Mouse (Mus musculus): ENCODE data around the gene Fhod1. TPM values are rescaled to one million over a fixed set of nuclear protein-coding genes. Genes with fewer than 3 reads are reported as not detected.
A peak's percentile ranks its signal among the peaks of the same experiment; 100 is the strongest.

Fhod1 gene
- total RNA-seq, 2 experiments from 2014 or later = 4.5 to 5.2 TPM

GRCm38 (mm10) chr8:105318662-105319190 is 29.0 kb downstream of the Fhod1 start:
- DNase-seq = no peak

DNA sequence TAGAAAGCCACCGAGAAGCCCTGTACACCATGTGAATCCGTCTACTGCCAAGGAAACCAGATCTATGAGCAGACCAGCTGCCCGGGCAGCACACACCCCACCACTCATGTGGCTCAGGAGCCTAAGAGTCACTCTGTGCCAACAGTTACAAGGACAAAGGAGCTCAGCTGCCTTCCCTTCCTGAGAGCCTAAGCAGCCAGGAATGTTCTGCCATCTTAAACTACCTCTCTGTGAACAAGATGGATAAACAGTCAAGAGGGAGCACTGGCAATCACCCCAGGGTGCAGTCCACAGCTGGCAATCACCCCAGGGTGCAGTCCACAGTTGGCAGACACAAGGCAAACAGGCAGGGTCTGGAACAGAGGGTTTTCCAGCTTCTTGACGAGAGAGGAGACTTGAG is 29.8 kb downstream of the Fhod1 start:
- peak in 1 of 2 experiments; percentile 36 for DNase-seq

DNA sequence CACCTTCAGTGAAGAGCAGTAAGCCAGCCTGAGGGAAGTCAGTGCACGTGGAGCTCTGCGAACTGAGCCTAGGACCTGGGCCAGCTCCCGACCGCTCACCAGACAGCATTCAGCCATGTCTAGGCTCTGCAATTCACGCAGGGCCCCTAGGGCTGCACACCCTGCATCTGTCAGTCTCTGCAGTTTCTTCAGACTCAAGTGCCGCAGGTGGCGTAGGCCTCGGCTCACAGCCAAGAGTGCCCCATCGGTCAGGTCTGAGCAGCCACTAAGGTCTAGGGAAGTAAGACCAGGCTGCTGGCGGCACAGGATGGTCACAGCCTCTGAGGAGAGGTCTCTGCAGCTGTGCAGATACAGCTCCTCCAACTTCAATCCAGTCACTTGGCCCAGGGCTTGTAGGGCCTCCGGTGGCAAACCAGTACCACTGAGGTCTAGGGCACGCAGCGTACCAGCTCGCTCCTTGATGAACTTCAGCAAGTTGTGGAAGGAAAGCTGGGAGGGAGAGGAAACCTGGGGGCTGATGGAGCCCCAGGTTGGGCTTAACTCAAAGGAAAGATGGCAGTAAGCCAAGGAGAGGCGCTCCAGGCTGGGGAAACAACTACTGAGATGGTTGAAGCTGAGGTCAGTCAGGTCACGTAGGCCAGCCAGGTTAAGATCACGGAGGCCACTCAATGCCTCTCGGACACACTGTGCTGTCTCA is 32.5 kb downstream of the Fhod1 start:
- no peak for DNase-seq

- no peak for DNase-seq
Observed at GRCm38 (mm10) chr8:105313622-105314402, 33.9 kb downstream of the Fhod1 start.

GRCm38 (mm10) chr8:105312891-105313481 is 34.8 kb downstream of the Fhod1 start:
- DNase-seq = peak in 1 of 2 experiments; percentile 69

GRCm38 (mm10) chr8:105311718-105312117 is 36.0 kb downstream of the Fhod1 start:
- DNase-seq = no peak

DNA sequence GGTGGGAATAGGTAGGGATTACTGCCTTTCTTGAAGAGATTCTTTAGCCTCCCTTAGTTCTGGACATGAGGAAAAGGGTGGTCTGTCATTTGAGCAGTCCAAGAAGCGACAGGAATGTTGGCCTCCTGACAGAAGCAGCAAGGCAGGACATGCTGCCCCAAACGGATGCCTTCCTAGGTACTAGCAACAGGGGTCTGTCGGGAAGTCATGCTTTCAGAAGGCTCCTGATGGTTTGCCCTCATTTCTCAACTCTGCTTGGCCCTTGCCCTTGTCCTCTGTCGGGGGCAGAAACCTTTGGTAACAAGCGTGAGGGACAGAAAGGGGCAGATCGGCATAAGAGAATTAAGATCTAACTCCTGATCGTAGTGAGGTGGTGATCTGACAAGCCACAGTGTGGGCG is 37.6 kb downstream of the Fhod1 start:
- no peak for DNase-seq

- DNase-seq = no peak
Observed at GRCm38 (mm10) chr8:105309142-105309847, 38.5 kb downstream of the Fhod1 start.

DNA sequence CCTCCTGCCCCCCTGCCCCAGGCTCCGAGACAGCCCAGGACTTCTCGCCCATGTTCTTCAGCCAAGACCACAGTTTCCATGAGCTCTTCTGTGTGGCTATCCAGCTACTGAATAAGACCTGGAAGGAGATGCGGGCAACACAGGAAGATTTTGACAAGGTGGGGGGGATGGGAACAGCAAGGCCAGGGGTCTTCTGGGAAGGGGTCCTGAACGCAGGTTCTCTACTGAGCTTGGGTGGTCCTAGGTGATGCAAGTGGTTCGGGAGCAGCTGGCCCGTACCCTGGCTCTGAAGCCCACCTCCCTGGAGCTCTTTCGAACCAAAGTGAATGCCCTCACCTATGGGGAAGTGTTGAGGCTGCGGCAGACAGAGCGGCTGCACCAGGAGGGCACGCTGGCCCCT is 39.3 kb downstream of the Fhod1 start:
- DNase-seq = no peak

- DNase-seq = no peak
Observed at GRCm38 (mm10) chr8:105307670-105308069, 40.1 kb downstream of the Fhod1 start.

DNA sequence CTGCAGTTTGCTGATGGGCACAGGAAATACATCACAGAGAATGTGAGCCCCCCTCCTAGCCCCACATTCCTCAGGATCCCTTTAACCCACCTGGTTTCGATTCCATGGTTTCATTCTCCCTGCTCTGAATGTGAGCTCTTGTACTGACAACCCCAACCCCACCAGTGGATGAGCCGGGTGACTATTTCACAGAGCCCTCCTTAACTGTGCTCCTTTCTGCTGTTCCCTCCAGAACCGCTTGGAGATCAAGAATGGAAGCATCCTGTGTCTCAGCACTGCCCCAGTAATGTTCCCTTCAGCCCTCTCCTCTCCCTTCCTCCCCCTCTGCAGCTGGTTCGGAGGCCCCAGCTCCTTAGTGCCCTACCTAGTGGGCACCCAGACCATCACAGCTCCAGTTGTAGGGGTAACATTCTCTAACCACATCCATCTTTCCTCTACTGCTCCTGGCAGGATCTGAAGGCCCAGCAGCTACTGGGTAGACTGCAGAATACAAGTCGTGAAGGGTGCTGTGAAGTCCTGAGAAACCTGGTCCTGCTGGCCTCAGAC is 41.5 kb downstream of the Fhod1 start:
- no peak for DNase-seq

GRCm38 (mm10) chr8:105305211-105306145 is 42.3 kb downstream of the Fhod1 start, which contains the start of gene Elmo3:
TSS of gene Elmo3 (plus strand) at chr8:105305601.
- peak; percentile 43 to 51 for DNase-seq

DNA sequence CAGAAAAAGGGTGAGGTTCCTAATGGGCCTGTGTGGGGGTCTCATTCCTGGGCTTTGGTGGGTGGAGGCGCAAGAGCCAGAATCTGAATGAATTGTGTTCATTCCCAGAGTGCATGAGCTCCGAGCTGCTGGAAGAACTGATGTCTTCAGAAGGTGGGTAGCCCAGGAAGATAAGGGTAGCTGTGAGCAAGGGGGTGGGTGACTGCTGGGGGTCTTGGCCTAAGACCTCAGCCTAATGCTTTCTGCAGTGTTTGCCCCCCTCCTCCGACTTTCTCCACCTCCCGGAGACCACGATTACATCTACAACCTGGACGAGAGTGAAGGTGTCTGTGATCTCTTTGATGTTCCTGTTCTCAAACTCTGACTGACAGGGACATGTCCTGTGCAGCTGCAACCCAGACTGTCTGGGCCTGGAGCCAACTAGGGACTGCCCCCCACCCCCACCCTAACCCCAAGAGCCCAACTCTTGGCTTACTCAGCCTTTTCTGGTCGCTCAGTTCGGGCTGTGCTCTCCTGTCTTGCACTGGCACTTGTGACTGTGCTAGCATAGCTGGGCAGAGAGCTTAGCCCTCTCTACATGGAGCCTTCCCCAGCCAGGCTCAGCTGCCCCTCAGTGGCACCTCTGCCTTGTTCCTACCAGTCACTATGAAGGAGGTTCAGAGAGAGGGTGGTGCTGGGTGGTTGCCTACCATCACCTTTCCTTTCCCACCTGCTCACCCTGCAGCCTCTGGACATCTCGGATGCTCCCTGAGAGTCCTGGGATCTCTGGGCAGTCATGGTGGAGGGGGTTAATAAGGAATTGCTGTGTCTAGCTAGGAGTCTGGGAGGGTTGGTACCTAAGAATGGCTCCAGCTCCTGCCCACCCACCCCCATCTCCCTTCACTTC is 43.2 kb downstream of the Fhod1 start:
- no peak for DNase-seq

DNA sequence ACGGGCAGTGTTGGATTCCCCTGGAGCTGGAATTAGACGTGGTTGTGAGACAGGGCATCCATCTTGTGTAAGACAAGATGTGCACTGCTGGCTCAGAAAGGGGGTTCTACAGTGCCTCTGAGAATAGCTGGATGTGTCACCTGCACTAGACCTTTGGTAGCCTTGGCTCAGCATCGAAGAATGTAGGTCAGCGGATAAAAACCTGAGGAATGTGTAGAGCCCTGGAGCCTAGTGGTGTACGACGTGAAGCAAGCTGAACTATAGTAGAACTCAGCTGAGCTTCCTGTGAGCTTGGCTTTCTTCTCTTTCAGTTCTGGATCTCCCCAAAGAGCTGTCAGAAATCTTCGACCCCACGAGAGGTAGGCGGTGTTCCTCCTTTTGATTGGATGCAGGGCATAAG is 43.9 kb downstream of the Fhod1 start:
- DNase-seq = no peak

DNA sequence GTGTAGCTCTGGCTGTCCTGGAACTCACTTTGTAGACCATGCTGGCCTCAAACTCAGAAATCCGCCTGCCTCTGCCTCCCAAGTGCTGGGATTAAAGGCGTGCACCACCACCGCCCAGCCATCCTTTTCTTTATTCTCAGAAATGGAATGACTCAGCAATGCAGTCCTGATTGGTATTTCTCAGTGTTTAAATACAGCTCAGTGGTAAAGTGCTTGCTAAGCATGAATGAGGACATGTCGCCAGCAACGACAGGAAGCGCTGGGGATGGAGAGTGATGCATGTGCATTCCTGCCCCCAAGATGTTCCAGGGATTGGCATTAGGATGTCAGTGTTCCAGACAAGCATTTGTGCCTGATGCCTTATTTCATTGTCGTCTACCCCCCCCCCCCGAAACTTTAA is 44.4 kb downstream of the Fhod1 start:
- DNase-seq = no peak

DNA sequence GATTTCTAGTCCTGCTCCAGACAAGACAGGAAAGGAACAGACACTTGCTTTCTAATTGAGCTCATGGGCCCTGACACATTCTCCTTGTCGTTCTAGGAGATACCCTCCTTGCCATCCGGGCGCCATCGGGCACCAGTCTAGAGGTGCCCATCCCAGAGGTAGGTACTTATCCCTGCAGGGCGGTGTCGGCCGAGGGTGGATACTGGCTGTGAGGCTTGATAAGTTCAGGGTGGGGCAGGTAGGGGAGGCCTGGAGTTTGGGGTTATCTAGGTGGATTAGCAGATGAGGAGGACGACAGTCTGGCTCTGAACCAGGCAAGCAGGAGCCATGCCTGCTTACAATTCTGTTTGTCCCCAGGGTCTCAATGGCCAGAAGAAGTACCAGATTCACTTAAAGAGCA is 47.8 kb downstream of the Fhod1 start:
- no peak for DNase-seq

GRCm38 (mm10) chr8:105298351-105299252 is 49.2 kb downstream of the Fhod1 start:
- no peak for DNase-seq

GRCm38 (mm10) chr8:105297511-105298192 is 50.1 kb downstream of the Fhod1 start, which contains the start of gene E2f4:
TSS of gene E2f4 (plus strand) at chr8:105297663.
- peak; percentile 95 to 96 for DNase-seq

Measured in heart, adult 18-20 months (tissue).